9 mouse cellular contexts compared by ENCODE assay signal in genomic region chr12:109441366-109441765, GRCm38 (mm10). TPM values are rescaled to one million over a fixed set of nuclear protein-coding genes. Genes with fewer than 3 reads are reported as not detected.
DNase-seq lines count a peak whose midpoint lies in the region; ATAC-seq lines count a peak whose summit lies in the region.
"Had no signal": no experiment of that assay in that cellular context is flagged by ENCODE, and none has a peak within 500 bp of the region (broad histone marks: within the 10 kb centered on the region; RNA-seq: fewer than 3 reads in every experiment).

No protein-coding gene starts in this region.

- H3K4me1 ChIP-seq in heart, embryonic 16.5 days (ENCODE audit: control insufficient read depth, insufficient read depth, low read length) = peaks cover 33% of the 10 kb centered on the region
- H3K4me1 ChIP-seq in megakaryocyte, embryonic 14.5 days = peaks cover 77% of the 10 kb centered on the region
- peaks cover 64% of the 10 kb centered on the region for H3K4me1 ChIP-seq in kidney, embryonic 15.5 days
- peaks cover 38% of the 10 kb centered on the region for H3K4me1 ChIP-seq in hindbrain, embryonic 14.5 days (replicated peaks; ENCODE audit: control insufficient read depth, insufficient read depth, low read length)

- H3K4me3 ChIP-seq in heart, embryonic 16.5 days (ENCODE audit: low read length) = no peak overlapping the region
- peak overlapping the region; percentile 57 for H3K4me3 ChIP-seq in megakaryocyte, embryonic 14.5 days (replicated peaks)
- no peak overlapping the region for H3K4me3 ChIP-seq in kidney, embryonic 15.5 days (replicated peaks)
- no peak overlapping the region for H3K4me3 ChIP-seq in hindbrain, embryonic 14.5 days (replicated peaks; ENCODE audit: low read length)

- no peak for ATAC-seq in heart, embryonic 16.5 days (replicated peaks; ENCODE audit: extremely low read depth, insufficient read depth, low FRiP score)
- ATAC-seq in kidney, embryonic 15.5 days (replicated peaks; ENCODE audit: low FRiP score) = no peak
- ATAC-seq in hindbrain, embryonic 14.5 days (ENCODE audit: low FRiP score) = no peak

- peaks cover 13% of the 10 kb centered on the region for H3K27me3 ChIP-seq in heart, embryonic 16.5 days (ENCODE audit: control insufficient read depth, insufficient read depth, low read length)
- H3K27me3 ChIP-seq in megakaryocyte, embryonic 14.5 days (replicated peaks) = peaks cover 30% of the 10 kb centered on the region
- peaks cover 15% of the 10 kb centered on the region; the same call in 1 of the 2 replicates for H3K27me3 ChIP-seq in kidney, embryonic 15.5 days
- peaks cover 18% of the 10 kb centered on the region for H3K27me3 ChIP-seq in hindbrain, embryonic 14.5 days (ENCODE audit: control insufficient read depth, insufficient read depth, low read length)

- no peak overlapping the region for H3K4me2 ChIP-seq in heart, embryonic 16.5 days (ENCODE audit: low read depth, low read length)
- H3K4me2 ChIP-seq in kidney, embryonic 15.5 days = no peak overlapping the region
- H3K4me2 ChIP-seq in hindbrain, embryonic 14.5 days (replicated peaks) = no peak overlapping the region

- no peak overlapping the region for H3K27ac ChIP-seq in heart, embryonic 16.5 days (ENCODE audit: low read length)
- no peak overlapping the region for H3K27ac ChIP-seq in kidney, embryonic 15.5 days
- no peak overlapping the region for H3K27ac ChIP-seq in hindbrain, embryonic 14.5 days

- no peaks in the 10 kb centered on the region for H3K9me3 ChIP-seq in heart, embryonic 16.5 days (replicated peaks; ENCODE audit: control insufficient read depth, low read length)
- no peaks in the 10 kb centered on the region for H3K9me3 ChIP-seq in megakaryocyte, embryonic 14.5 days
- no peaks in the 10 kb centered on the region for H3K9me3 ChIP-seq in kidney, embryonic 15.5 days (replicated peaks)
- H3K9me3 ChIP-seq in hindbrain, embryonic 14.5 days (ENCODE audit: control insufficient read depth, low read length) = no peaks in the 10 kb centered on the region

- intact Hi-C loops in heart, postnatal 25 days (cut with DNase I) = loop anchor here (5.0 kb wide), 1 partner anchor 166 kb away; no protein-coding TSS in a partner anchor

- H3K36me3 ChIP-seq in heart, embryonic 16.5 days (ENCODE audit: control insufficient read depth, insufficient read depth) = no peaks in the 10 kb centered on the region
- H3K36me3 ChIP-seq in megakaryocyte, embryonic 14.5 days (replicated peaks; ENCODE audit: low read length) = no peaks in the 10 kb centered on the region
- H3K36me3 ChIP-seq in kidney, embryonic 15.5 days = no peaks in the 10 kb centered on the region
- H3K36me3 ChIP-seq in hindbrain, embryonic 14.5 days (replicated peaks; ENCODE audit: control insufficient read depth, insufficient read depth) = no peaks in the 10 kb centered on the region

- H3K9ac ChIP-seq in heart, embryonic 16.5 days (ENCODE audit: low read length) = 0 out of 2 replicates have a peak overlapping the region, but pooled peaks have one; percentile 4
- H3K9ac ChIP-seq in kidney, embryonic 15.5 days = no peak overlapping the region
- no peak overlapping the region; the same call in 1 of the 2 replicates for H3K9ac ChIP-seq in hindbrain, embryonic 14.5 days

- no peak for DNase-seq in heart, postnatal 25 days (ENCODE audit: low spot score)
- DNase-seq in MN1 (ENCODE audit: low spot score) = peak; percentile 62
- DNase-seq in heart, postnatal 4 days = peak; percentile 31
- no peak for DNase-seq in urinary bladder, postnatal 10 days (ENCODE audit: low spot score)
- DNase-seq in hindbrain, embryonic 14.5 days (ENCODE audit: low spot score) = no peak

- 24% methylated on average over 6 of the region's 6 CpGs for WGBS in heart, embryonic 16.5 days
- WGBS in kidney, embryonic 15.5 days = 49% methylated on average over 6 of the region's 6 CpGs
- 33% methylated on average over 6 of the region's 6 CpGs for WGBS in hindbrain, embryonic 14.5 days

RNA-seq across cellular contexts. Expression of gene Dlk1, which starts 11.3 kb away (rescaled TPM):
- 169 and 179 TPM in 2 replicates for polyA plus RNA-seq in heart, embryonic 16.5 days (2015; fragmentation: Nextera tagmentation; extraction: Ambion mirVana)
- under 1 TPM; 0.26 to 0.61 TPM for total RNA-seq in heart, postnatal 25 days (2021)
- total RNA-seq in heart, postnatal 4 days (2021) = 10 to 100 TPM; 66.1 to 72.8 TPM
- 67.8 and 96.3 TPM in 2 replicates for polyA plus RNA-seq in megakaryocyte, embryonic 14.5 days (2012; ENCODE audit: insufficient read depth, low replicate concordance)
- 116 and 182 TPM in 2 replicates for polyA plus RNA-seq in kidney, embryonic 15.5 days (2015; fragmentation: Nextera tagmentation; extraction: Ambion mirVana)
- 62.6 and 73.4 TPM in 2 replicates for polyA plus RNA-seq in hindbrain, embryonic 14.5 days (2014; fragmentation: Nextera tagmentation; extraction: Ambion mirVana)
- total RNA-seq: liver, adult 2 months had no signal

Comparison
In these comparisons a context has a peak if more than half of its experiments do, and no peak if none do; other contexts are left out.
1. DNase-seq: peak in MN1 (single experiment) and heart, postnatal 4 days (single experiment); none in heart, postnatal 25 days (single experiment), urinary bladder, postnatal 10 days (single experiment) and hindbrain, embryonic 14.5 days (single experiment).